Mouse (Mus musculus): ENCODE measurements around the gene Hrc.

The Hrc gene

GRCm38 (mm10) chr7:45367020-45367880 is 32.2 kb downstream of the Hrc start:
- peak; percentile 97 for DNase-seq

- no peak for DNase-seq
Observed at GRCm38 (mm10) chr7:45368178-45368577, 33.1 kb downstream of the Hrc start.

- no peak for DNase-seq
Observed at GRCm38 (mm10) chr7:45369022-45369745, 34.1 kb downstream of the Hrc start.

- no peak for DNase-seq
Observed at GRCm38 (mm10) chr7:45369836-45370474, 34.9 kb downstream of the Hrc start.

- peak; percentile 92 for DNase-seq
Observed at GRCm38 (mm10) chr7:45370475-45371311, 35.6 kb downstream of the Hrc start, which contains the start of gene Lin7b. Lin7b (minus strand) TSS chr7:45370583.

GRCm38 (mm10) chr7:45372371-45372770 is 37.3 kb downstream of the Hrc start:
- no peak for DNase-seq

GRCm38 (mm10) chr7:45374620-45375019 is 39.5 kb downstream of the Hrc start:
- DNase-seq, result no peak

GRCm38 (mm10) chr7:45376057-45376456 is 41.0 kb downstream of the Hrc start:
- no peak for DNase-seq

- no peak for DNase-seq
Observed at GRCm38 (mm10) chr7:45386077-45386476, 51.0 kb downstream of the Hrc start.

All from kidney, postnatal 14 days (tissue).